Mouse (Mus musculus) lung, adult 2 months (tissue): Measurements from ENCODE around the gene Zfp592.

Experiments used
- CTCF ChIP-seq: fragments of 200-500 bp; IDR thresholded peaks from 2 replicates; pipeline ENCODE4 v1.5.1; 2011; ENCODE audit warnings: mild to moderate bottlenecking, low read length, control low read depth; ENCODE audit not compliant: insufficient read depth
- POLR2A ChIP-seq: fragments of 200-500 bp; IDR thresholded peaks from 2 replicates; pipeline ENCODE4 v1.6.1; 2011; ENCODE audit warnings: low read depth, mild to moderate bottlenecking, control low read depth, low read length, borderline replicate concordance; ENCODE audit errors: extremely low read depth

GRCm38 (mm10) chr7:81020307-81020706 is 26.8 kb downstream of the Zfp592 start:
- TF ChIP-seq CTCF (no peak), POLR2A (no peak)
